Mouse (Mus musculus) mouse trophoblast stem cell (cell line): Measurements from ENCODE around the gene Gm3402.
"Not testable (repeated sequence)": the region's sequence is repeated elsewhere in the genome, so short reads cannot be mapped to it uniquely, and the experiment has no call there.

Experiments
- in situ Hi-C, 2 experiments: fragments of 300-500 bp; cut with MseI, MboI; formaldehyde crosslinking; loops; 2 replicates in 1 of 2; 3 replicates in 1 of 2; pipeline ENCODE4 v1.15.1; 2025

Gene Gm3402

GRCm38 (mm10) chr5:146513823-146514222 is at the start of gene Gm3402:
Gene Gm3402 (plus strand): TSS chr5:146514123.
- in situ Hi-C loops: not testable (repeated sequence)

GRCm38 (mm10) chr5:146466663-146467062 is 47.3 kb upstream of the Gm3402 start:
- in situ Hi-C loops: no loop called here

GRCm38 (mm10) chr5:146468311-146468710 is 45.6 kb upstream of the Gm3402 start:
- in situ Hi-C loops: no loop called here

- in situ Hi-C loops: no loop called here
Observed at GRCm38 (mm10) chr5:146470821-146471220, 43.1 kb upstream of the Gm3402 start.

- in situ Hi-C loops: no loop called here
Observed at GRCm38 (mm10) chr5:146471311-146471710, 42.6 kb upstream of the Gm3402 start.

GRCm38 (mm10) chr5:146471821-146472220 is 42.1 kb upstream of the Gm3402 start:
- in situ Hi-C loops: no loop called here

GRCm38 (mm10) chr5:146479564-146479963 is 34.4 kb upstream of the Gm3402 start:
- in situ Hi-C loops: not testable (repeated sequence)

- in situ Hi-C loops: not testable (repeated sequence)
Observed at GRCm38 (mm10) chr5:146481665-146482064, 32.3 kb upstream of the Gm3402 start, which contains the start of gene Gm6408. Gene Gm6408 (plus strand): TSS chr5:146481965.

- in situ Hi-C loops: not testable (repeated sequence)
Observed at GRCm38 (mm10) chr5:146488959-146489358, 25.0 kb upstream of the Gm3402 start.

GRCm38 (mm10) chr5:146491063-146491462 is 22.9 kb upstream of the Gm3402 start, which contains the start of gene Gm6370:
Gene Gm6370 (plus strand): TSS chr5:146491363.
- in situ Hi-C loops: not testable (repeated sequence)

GRCm38 (mm10) chr5:146502099-146502498 is 11.8 kb upstream of the Gm3402 start, which contains the start of gene 4930449I24Rik:
Gene 4930449I24Rik (plus strand): TSS chr5:146502399.
- in situ Hi-C loops: not testable (repeated sequence)

GRCm38 (mm10) chr5:146525501-146525900 is 11.6 kb downstream of the Gm3402 start, which contains the start of gene Gm3404:
Gene Gm3404 (plus strand): TSS chr5:146525801.
- in situ Hi-C loops: not testable (repeated sequence)

GRCm38 (mm10) chr5:146537347-146537746 is 23.4 kb downstream of the Gm3402 start, which contains the start of gene Gm3409:
Gene Gm3409 (plus strand): TSS chr5:146537647.
- in situ Hi-C loops: not testable (repeated sequence)

GRCm38 (mm10) chr5:146555836-146556235 is 41.9 kb downstream of the Gm3402 start, which contains the start of gene Gm3415:
Gene Gm3415 (plus strand): TSS chr5:146556136.
- in situ Hi-C loops: not testable (repeated sequence)

- in situ Hi-C loops: no loop called here
Observed at GRCm38 (mm10) chr5:146564259-146564658, 50.3 kb downstream of the Gm3402 start.
